Mouse (Mus musculus): ENCODE measurements around the gene Lpin3. TPM values are rescaled to one million over a fixed set of nuclear protein-coding genes. Genes with fewer than 3 reads are reported as not detected.

Lpin3 gene
- polyA plus RNA-seq, 1 experiment from 2014 or later, result 2.6 TPM

DNA sequence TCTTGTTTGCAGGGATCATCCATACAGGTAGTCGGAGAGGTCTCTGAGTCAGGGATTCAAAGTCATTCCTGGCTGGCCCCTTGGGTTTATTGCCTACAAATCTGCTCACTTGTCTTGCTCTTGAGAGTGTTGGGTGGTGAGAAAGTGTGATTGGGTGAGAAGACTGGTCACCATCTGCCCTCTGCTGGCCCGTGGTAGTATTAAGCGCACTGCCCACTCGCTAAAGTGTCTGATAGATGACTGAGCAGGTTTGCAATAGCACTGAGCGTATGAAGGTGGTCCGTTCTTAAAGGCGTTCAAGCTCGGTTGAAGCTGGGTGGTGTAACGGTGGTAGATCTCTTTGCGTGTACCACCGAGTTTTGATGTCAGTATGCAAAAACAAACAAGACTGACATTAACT is 6.8 kb downstream of the Lpin3 start:
- no peaks in the 10 kb centered on the region for H3K36me3 ChIP-seq
- peak overlapping the region; percentile 49 for H3K4me3 ChIP-seq (replicated peaks)
- H3K27ac ChIP-seq, result no peak overlapping the region
- WGBS, result 1% methylated on average over 11 of the region's 11 CpGs
- no peaks in the 10 kb centered on the region for H3K9me3 ChIP-seq
- H3K4me1 ChIP-seq (replicated peaks), result peaks cover 6% of the 10 kb centered on the region
- ATAC-seq (ENCODE audit: insufficient number of reproducible peaks, insufficient read depth, low FRiP score, low TSS enrichment, low read depth), result peak; percentile 57; the same call in 1 of the 2 replicates
- H3K4me2 ChIP-seq, result peak overlapping the region; percentile 92
- H3K27me3 ChIP-seq, result peaks cover 12% of the 10 kb centered on the region
- peak overlapping the region; percentile 47; the same call in 1 of the 2 replicates for H3K9ac ChIP-seq (replicated peaks)

DNA sequence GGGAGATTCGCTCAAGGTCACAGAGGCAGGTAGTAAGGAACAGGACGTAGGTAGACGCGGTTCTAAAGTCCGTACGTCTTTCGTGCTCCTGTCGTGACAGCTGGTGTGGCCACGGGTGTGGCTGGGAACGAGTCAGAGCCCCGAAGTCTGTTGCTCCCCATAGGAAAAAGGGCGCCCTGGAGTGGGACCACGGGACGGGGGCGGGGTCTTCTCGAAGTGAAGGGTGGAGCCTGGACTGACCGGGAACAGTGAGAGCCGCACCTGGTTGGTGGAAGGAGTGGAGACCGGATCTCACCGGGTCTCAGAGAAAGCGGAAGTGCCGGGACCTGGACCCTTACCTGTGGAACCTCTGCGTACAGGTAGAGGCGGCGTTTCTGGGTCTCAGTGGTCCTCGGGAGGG is 7.4 kb downstream of the Lpin3 start:
- peak; percentile 84 for ATAC-seq (ENCODE audit: insufficient number of reproducible peaks, insufficient read depth, low FRiP score, low TSS enrichment, low read depth)
- H3K27me3 ChIP-seq, result peaks cover 12% of the 10 kb centered on the region
- H3K36me3 ChIP-seq, result no peaks in the 10 kb centered on the region
- H3K9me3 ChIP-seq, result no peaks in the 10 kb centered on the region
- WGBS, result under 1% methylated on average over 26 of the region's 26 CpGs
- H3K4me3 ChIP-seq (replicated peaks), result peak overlapping the region; percentile 49
- H3K9ac ChIP-seq (replicated peaks), result peak overlapping the region; percentile 47
- no peak overlapping the region for H3K27ac ChIP-seq
- H3K4me2 ChIP-seq, result peak overlapping the region; percentile 92
- peaks cover 6% of the 10 kb centered on the region for H3K4me1 ChIP-seq (replicated peaks)

- WGBS, result 82% methylated on average over 5 of the region's 5 CpGs
- no peaks in the 10 kb centered on the region for H3K36me3 ChIP-seq
- ATAC-seq (ENCODE audit: insufficient number of reproducible peaks, insufficient read depth, low FRiP score, low TSS enrichment, low read depth), result no peak
- H3K9me3 ChIP-seq, result no peaks in the 10 kb centered on the region
- peaks cover 12% of the 10 kb centered on the region for H3K27me3 ChIP-seq
- peaks cover 6% of the 10 kb centered on the region for H3K4me1 ChIP-seq (replicated peaks)
- no peak overlapping the region for H3K9ac ChIP-seq (replicated peaks)
- H3K4me2 ChIP-seq, result no peak overlapping the region
- H3K4me3 ChIP-seq (replicated peaks), result no peak overlapping the region
- H3K27ac ChIP-seq, result no peak overlapping the region
Measured at GRCm38 (mm10) chr2:160891045-160891444, 10.6 kb downstream of the Lpin3 start.

DNA sequence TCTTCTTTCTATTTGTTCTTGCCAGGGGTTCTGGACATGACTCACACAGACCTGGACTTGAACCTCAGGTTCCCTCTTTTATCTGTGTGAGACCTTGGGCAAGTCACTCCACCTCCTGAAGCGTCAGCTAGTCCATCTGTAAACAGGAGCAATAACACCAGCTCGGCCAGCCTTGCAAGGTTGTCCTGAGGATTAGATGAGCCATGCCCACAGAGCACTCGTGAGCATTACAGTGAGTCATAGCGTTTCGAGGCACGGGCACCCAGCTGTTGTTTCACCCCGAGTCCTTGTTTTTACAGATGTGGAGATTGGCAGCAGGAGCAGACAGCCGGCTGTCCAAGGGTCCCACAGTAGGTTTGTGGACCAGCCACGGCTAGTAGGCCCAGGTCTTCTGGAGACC is 11.2 kb downstream of the Lpin3 start:
- Histone ChIP-seq H3K9me3 (no peaks in the 10 kb centered on the region), H3K4me2 (no peak overlapping the region), H3K27ac (no peak overlapping the region), H3K27me3 (peaks cover 12% of the 10 kb centered on the region), H3K9ac (replicated peaks) (no peak overlapping the region), H3K4me1 (replicated peaks) (peaks cover 6% of the 10 kb centered on the region), H3K4me3 (replicated peaks) (no peak overlapping the region), H3K36me3 (no peaks in the 10 kb centered on the region)
- no peak for ATAC-seq (ENCODE audit: insufficient number of reproducible peaks, insufficient read depth, low FRiP score, low TSS enrichment, low read depth)
- 87% methylated on average over 9 of the region's 9 CpGs for WGBS

DNA sequence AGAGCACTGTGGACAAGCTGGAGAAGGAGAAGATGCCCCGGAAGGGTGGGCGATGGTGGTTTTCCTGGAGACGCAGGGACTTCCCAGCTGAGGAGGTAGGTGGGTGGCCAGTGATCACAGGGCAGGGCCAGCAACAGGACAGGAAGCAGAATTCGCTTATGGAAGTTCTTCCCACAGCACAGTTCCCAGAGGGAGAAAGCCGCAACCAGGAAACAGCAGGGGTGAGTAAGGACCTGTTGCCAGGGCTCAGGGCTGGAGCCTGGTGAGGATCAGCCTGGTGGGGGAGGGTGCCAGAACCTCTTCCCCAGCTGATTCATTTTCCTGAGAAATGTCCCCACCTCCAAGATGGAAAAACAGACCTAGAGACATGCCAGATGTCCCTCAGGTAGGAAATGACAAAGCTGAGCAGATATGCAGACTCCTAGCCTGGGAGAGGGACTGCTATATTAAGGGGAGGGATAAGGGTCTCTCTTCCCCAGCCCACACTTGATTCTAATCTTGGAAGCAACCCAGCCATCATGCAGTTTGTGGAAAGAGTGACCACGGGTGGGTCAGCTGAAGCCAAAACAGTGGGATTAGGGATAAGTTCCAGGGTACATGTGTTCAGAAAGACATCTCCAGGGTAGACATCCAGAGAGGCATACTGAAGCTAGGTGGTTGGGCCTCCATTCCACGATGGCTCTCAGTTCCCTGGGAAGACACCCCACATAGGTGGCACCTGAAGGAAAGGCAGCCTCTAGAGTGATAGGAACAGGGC is 21.4 kb downstream of the Lpin3 start:
- no peak overlapping the region for H3K4me3 ChIP-seq (replicated peaks)
- H3K27me3 ChIP-seq, result no peaks in the 10 kb centered on the region
- H3K4me1 ChIP-seq (replicated peaks), result no peaks in the 10 kb centered on the region
- ATAC-seq (ENCODE audit: insufficient number of reproducible peaks, insufficient read depth, low FRiP score, low TSS enrichment, low read depth), result no peak
- H3K4me2 ChIP-seq, result no peak overlapping the region
- no peak overlapping the region for H3K27ac ChIP-seq
- no peaks in the 10 kb centered on the region for H3K9me3 ChIP-seq
- H3K9ac ChIP-seq (replicated peaks), result no peak overlapping the region
- WGBS, result 77% methylated on average over 7 of the region's 7 CpGs
- H3K36me3 ChIP-seq, result peaks cover 9% of the 10 kb centered on the region

GRCm38 (mm10) chr2:160905301-160905700 is 24.8 kb downstream of the Lpin3 start:
- H3K27ac ChIP-seq, result no peak overlapping the region
- no peak overlapping the region for H3K4me3 ChIP-seq (replicated peaks)
- WGBS, result 96% methylated on average over 12 of the region's 12 CpGs

DNA sequence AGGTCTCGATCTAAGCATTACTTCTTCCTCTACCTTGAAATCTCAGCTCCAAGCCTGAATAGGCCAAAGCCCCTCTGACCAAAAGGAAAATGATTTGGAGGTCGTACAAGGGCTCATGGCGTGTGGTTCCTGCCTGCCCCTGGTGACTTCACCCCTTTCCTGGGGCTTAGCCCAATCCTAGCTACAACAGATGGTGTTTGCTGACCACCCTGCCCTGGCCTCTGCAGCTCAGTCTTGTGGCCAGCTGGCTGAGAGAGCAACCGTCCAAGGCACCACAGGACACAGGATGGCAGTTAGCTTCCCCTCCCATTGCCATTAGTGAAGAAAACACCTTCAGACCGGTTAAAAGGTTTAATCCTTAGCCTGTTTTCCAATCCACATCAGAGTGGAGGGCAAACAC is 25.6 kb downstream of the Lpin3 start:
- H3K9ac ChIP-seq (replicated peaks), result no peak overlapping the region
- no peak overlapping the region for H3K4me3 ChIP-seq (replicated peaks)
- H3K4me1 ChIP-seq (replicated peaks), result peaks cover 3% of the 10 kb centered on the region
- no peaks in the 10 kb centered on the region for H3K9me3 ChIP-seq
- H3K4me2 ChIP-seq, result no peak overlapping the region
- ATAC-seq (ENCODE audit: insufficient number of reproducible peaks, insufficient read depth, low FRiP score, low TSS enrichment, low read depth), result no peak
- 71% methylated on average over 5 of the region's 5 CpGs for whole genome bisulfite sequencing
- peaks cover 30% of the 10 kb centered on the region for H3K27me3 ChIP-seq
- H3K27ac ChIP-seq, result no peak overlapping the region
- H3K36me3 ChIP-seq, result peaks cover 37% of the 10 kb centered on the region

More at GRCm38 (mm10) chr2:160905301-160905700, 24.8 kb downstream of the Lpin3 start:
- H3K27me3 ChIP-seq, result peaks cover 22% of the 10 kb centered on the region
- no peak overlapping the region for H3K9ac ChIP-seq (replicated peaks)
- ATAC-seq (ENCODE audit: insufficient number of reproducible peaks, insufficient read depth, low FRiP score, low TSS enrichment, low read depth), result no peak
- no peaks in the 10 kb centered on the region for H3K4me1 ChIP-seq (replicated peaks)
- peaks cover 37% of the 10 kb centered on the region for H3K36me3 ChIP-seq
- H3K9me3 ChIP-seq, result no peaks in the 10 kb centered on the region
- H3K4me2 ChIP-seq, result no peak overlapping the region

DNA sequence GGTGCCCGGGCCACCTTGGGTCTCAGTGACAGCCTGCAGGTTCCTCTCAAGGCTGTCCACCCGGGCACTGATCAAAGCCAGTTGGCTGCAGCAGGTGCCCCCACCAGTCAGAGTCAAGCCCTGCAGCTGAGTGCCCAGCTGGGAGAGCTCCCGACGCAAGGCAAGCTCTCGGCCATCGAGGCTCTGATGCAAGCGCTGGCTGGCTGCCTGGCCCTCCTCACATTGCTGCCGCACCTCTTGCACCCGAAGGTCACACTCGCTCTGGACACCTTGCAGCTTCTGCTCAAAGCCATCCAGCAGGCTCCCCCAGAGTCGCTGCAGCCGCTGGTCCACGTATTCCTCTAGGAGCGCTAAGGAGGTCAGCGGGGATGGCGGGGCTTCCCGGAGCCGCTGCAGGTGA is 28.1 kb downstream of the Lpin3 start:
- peaks cover 37% of the 10 kb centered on the region for H3K36me3 ChIP-seq
- 59% methylated on average over 18 of the region's 18 CpGs for WGBS
- H3K27me3 ChIP-seq, result peaks cover 53% of the 10 kb centered on the region
- no peak overlapping the region for H3K27ac ChIP-seq
- H3K4me3 ChIP-seq (replicated peaks), result no peak overlapping the region
- peaks cover 19% of the 10 kb centered on the region for H3K4me1 ChIP-seq (replicated peaks)
- no peak overlapping the region for H3K4me2 ChIP-seq
- ATAC-seq (ENCODE audit: insufficient number of reproducible peaks, insufficient read depth, low FRiP score, low TSS enrichment, low read depth), result no peak
- no peaks in the 10 kb centered on the region for H3K9me3 ChIP-seq
- no peak overlapping the region for H3K9ac ChIP-seq (replicated peaks)

DNA sequence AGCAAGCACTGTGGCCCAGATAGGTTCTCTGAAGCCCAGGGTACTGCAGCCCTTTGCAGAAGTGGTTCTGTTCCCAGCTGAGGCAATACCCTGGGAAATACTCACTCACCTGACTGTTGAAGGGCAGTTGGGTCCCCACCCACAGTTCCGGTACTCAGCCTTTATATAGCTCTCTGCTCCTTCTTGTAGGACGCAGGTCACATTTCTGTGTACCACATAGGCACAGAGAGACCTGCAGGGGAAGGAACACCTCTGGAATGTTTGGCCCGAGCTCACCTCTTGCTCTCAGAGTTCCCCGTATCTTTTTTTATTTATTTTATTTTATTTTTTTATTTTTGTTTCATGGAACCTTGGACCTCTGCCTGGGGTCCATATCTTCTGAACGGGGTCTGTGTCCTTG is 30.2 kb downstream of the Lpin3 start:
- Histone ChIP-seq H3K4me3 (replicated peaks) (no peak overlapping the region; the same call in 1 of the 2 replicates), H3K36me3 (peaks cover 37% of the 10 kb centered on the region), H3K4me2 (peak overlapping the region; percentile 92), H3K9me3 (no peaks in the 10 kb centered on the region), H3K9ac (replicated peaks) (no peak overlapping the region), H3K27me3 (peaks cover 60% of the 10 kb centered on the region), H3K4me1 (replicated peaks) (peaks cover 30% of the 10 kb centered on the region), H3K27ac (no peak overlapping the region)
- 90% methylated on average over 5 of the region's 5 CpGs for WGBS
- ATAC-seq (ENCODE audit: insufficient number of reproducible peaks, insufficient read depth, low FRiP score, low TSS enrichment, low read depth), result no peak

DNA sequence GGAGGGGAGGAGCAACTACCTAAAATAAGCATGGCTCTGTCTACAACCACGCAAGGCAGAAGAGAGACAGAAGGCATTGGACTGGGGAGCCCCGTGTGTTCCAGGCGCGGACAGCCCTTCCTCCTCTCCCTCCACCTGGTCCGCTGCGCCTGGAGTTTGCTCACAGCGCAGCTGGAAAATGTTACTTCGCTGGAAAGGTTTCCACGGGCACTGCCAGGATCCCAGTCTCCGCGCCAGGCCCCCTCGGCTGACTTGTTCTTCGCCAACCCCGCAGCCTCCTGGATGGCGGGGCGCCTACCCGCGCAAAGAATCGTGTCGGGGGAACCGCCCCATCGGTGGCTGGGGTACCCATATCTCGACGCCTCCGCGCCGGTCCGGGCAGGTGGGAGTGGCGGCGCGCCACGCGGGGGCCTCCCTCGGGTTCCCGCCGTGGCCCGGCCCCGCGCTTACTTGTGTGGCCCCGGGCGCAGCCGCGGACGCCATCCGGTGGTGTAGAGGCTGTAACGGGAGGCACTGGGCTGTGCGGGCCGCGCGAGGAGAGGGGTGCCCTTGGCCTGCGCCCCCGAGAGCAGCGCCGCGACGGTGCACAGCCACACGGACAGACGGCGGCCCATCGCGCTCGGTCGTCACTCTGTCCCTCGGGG is 31.2 kb downstream of the Lpin3 start:
- WGBS, result under 1% methylated on average over 64 of the region's 64 CpGs
- peak; percentile 58; the same call in 1 of the 2 replicates for ATAC-seq (ENCODE audit: insufficient number of reproducible peaks, insufficient read depth, low FRiP score, low TSS enrichment, low read depth)
- Histone ChIP-seq H3K4me3 (replicated peaks) (peak overlapping the region; percentile 64), H3K36me3 (peaks cover 29% of the 10 kb centered on the region), H3K9me3 (no peaks in the 10 kb centered on the region), H3K4me1 (replicated peaks) (peaks cover 36% of the 10 kb centered on the region), H3K27ac (no peak overlapping the region), H3K4me2 (peak overlapping the region; percentile 92), H3K9ac (replicated peaks) (peak overlapping the region; percentile 81), H3K27me3 (peaks cover 60% of the 10 kb centered on the region)

DNA sequence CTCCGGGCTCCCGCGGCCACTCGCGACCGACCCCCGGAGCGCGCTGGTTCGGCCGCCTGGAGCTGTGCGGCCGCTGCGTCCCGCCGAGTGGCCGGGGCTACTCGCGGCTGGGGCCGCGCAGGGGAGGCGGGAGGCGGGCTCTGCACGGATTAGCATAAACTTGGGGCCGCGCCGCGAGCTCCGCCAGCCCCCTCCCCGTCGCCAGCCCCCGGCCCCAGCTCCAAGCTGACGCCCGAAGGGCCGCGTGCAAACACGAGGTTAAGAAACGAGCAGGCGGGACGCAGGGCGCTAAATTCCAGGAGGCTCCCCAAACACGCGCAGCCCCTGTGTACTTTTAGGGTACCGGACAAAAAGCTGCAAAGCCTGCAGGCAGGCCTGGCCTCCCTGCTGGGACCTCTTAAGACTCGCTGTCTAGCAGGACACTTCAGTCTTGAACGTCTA is 31.8 kb downstream of the Lpin3 start, which contains the start of gene Emilin3:
TSS of gene Emilin3 (minus strand) at position 98 of the 441 bp plus-strand sequence.
- peaks cover 24% of the 10 kb centered on the region for H3K36me3 ChIP-seq
- ATAC-seq (ENCODE audit: insufficient number of reproducible peaks, insufficient read depth, low FRiP score, low TSS enrichment, low read depth), result peak; percentile 75
- H3K4me3 ChIP-seq (replicated peaks), result peak within 1 kb of the TSS; percentile 64
- H3K9me3 ChIP-seq, result no peaks in the 10 kb centered on the region
- under 1% methylated on average over 46 of the region's 46 CpGs for WGBS
- H3K27me3 ChIP-seq, result peaks cover 60% of the 10 kb centered on the region
- H3K4me2 ChIP-seq, result peak within 1 kb of the TSS; percentile 92
- peaks cover 36% of the 10 kb centered on the region for H3K4me1 ChIP-seq (replicated peaks)
- H3K9ac ChIP-seq (replicated peaks), result peak within 1 kb of the TSS; percentile 81
- H3K27ac ChIP-seq, result peak within 1 kb of the TSS; percentile 56; the same call in 1 of the 2 replicates
